Mouse (Mus musculus) ovary, postnatal 36 days (tissue): ENCODE measurements around the gene Olfr538.
"Not testable (repeated sequence)": the region's sequence is repeated elsewhere in the genome, so short reads cannot be mapped to it uniquely, and the experiment has no call there.

Experiments
- DNase-seq: peaks from one replicate; pipeline ENCODE4 v3.0.0; 2022; ENCODE audit warnings: low spot score, mixed read lengths

Gene Olfr538

GRCm38 (mm10) chr7:140567586-140567985, at the start of gene Olfr538:
Gene Olfr538, plus strand, starts transcription at chr7:140567886.
- DNase-seq, result no peak

GRCm38 (mm10) chr7:140539746-140540145, 27.9 kb upstream of the Olfr538 start:
- no peak for DNase-seq

GRCm38 (mm10) chr7:140600969-140601368, 33.3 kb downstream of the Olfr538 start, which contains the start of gene Olfr46:
Gene Olfr46, plus strand, starts transcription at chr7:140601269.
- DNase-seq, result not testable (repeated sequence)
